In the genomic region with DNA sequence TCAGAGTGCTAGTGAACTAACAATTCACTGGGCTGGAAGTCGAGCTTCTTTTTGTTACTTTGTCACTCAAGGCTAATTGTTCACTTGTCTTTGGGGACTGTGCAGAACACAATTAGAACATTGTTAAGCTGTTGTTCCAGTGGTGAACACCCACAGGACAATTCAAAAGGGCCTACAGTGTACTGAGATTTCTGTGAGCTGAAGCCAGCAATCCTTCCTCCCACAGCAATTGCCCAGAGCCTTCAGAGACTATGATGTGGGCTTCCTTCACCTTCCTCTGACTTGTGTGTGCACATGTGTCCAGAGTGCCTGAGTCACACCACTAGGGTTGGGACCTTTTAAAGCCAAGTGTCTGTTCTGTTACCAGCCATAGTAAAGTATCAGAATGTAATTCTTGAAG, we compare ENCODE assay signal across 32 mouse cellular contexts. TPM values are rescaled to one million over a fixed set of nuclear protein-coding genes. Genes with fewer than 3 reads are reported as not detected.
DNase-seq lines count a peak whose midpoint lies in the region; ATAC-seq and TF ChIP-seq lines count a peak whose summit lies in the region.
"Had no signal": no experiment of that assay in that cellular context is flagged by ENCODE, and none has a peak within 500 bp of the region (broad histone marks: within the 10 kb centered on the region; RNA-seq: fewer than 3 reads in every experiment).

No protein-coding gene starts in this region.

- H3K4me3 ChIP-seq in hindbrain, embryonic 13.5 days, result no peak overlapping the region
- H3K4me3 ChIP-seq in hindbrain, postnatal 0 days (ENCODE audit: low read length), result no peak overlapping the region
- H3K4me3 ChIP-seq in testis, adult 2 months (ENCODE audit: control insufficient read depth, low read depth, low read length), result peak overlapping the region; percentile 12
- H3K4me3 ChIP-seq in macrophage (ENCODE audit: inconsistent target), result no peak overlapping the region
- no peak overlapping the region for H3K4me3 ChIP-seq in heart, embryonic 11.5 days (ENCODE audit: low read depth, low read length)
- H3K4me3 ChIP-seq: embryonic facial prominence, embryonic 13.5 days; heart, embryonic 10.5 days; hindbrain, embryonic 15.5 days; limb, embryonic 12.5 days; liver, embryonic 15.5 days; megakaryocyte, embryonic 14.5 days; midbrain, embryonic 12.5 days had no signal

- no peak overlapping the region for H3K9ac ChIP-seq in hindbrain, embryonic 13.5 days
- H3K9ac ChIP-seq in hindbrain, postnatal 0 days (replicated peaks; ENCODE audit: low read length), result no peak overlapping the region
- no peak overlapping the region for H3K9ac ChIP-seq in heart, embryonic 11.5 days (ENCODE audit: low read depth, low read length)
- H3K9ac ChIP-seq: embryonic facial prominence, embryonic 13.5 days; forebrain, postnatal 0 days; hindbrain, embryonic 15.5 days; limb, embryonic 12.5 days; liver, embryonic 15.5 days; lung, embryonic 14.5 days; midbrain, embryonic 12.5 days had no signal

- 0 out of 2 replicates have a peak overlapping the region, but pooled peaks have one; percentile 35 for H3K27ac ChIP-seq in hindbrain, embryonic 13.5 days
- no peak overlapping the region for H3K27ac ChIP-seq in hindbrain, postnatal 0 days
- peak overlapping the region; percentile 25 for H3K27ac ChIP-seq in testis, adult 2 months (ENCODE audit: control insufficient read depth, insufficient read depth, low read depth, low read length)
- 0 out of 2 replicates have a peak overlapping the region, but pooled peaks have one; percentile 19 for H3K27ac ChIP-seq in macrophage
- H3K27ac ChIP-seq in heart, embryonic 11.5 days (ENCODE audit: low read depth, low read length), result no peak overlapping the region
- H3K27ac ChIP-seq: embryonic facial prominence, embryonic 13.5 days; heart, embryonic 10.5 days; hindbrain, embryonic 15.5 days; kidney, postnatal 0 days; limb, embryonic 12.5 days; liver, embryonic 15.5 days; midbrain, embryonic 12.5 days; stomach, postnatal 0 days had no signal

- no peaks in the 10 kb centered on the region for H3K27me3 ChIP-seq in hindbrain, embryonic 13.5 days
- H3K27me3 ChIP-seq in hindbrain, postnatal 0 days (ENCODE audit: insufficient read depth, low read length), result no peaks in the 10 kb centered on the region
- no peaks in the 10 kb centered on the region for H3K27me3 ChIP-seq in testis, adult 2 months (ENCODE audit: control insufficient read depth, insufficient read depth, low read length)
- no peaks in the 10 kb centered on the region for H3K27me3 ChIP-seq in heart, embryonic 11.5 days (ENCODE audit: control insufficient read depth, insufficient read depth, low read length)
- H3K27me3 ChIP-seq: CH12.LX; embryonic facial prominence, embryonic 13.5 days; hindbrain, embryonic 15.5 days; limb, embryonic 12.5 days; liver, embryonic 15.5 days; midbrain, embryonic 12.5 days had no signal

- TF ChIP-seq POLR2A in testis, adult 2 months (IDR thresholded peaks at IDR 0.05; ENCODE audit: control insufficient read depth, low read depth, low read length), result no peak

- no peaks in the 10 kb centered on the region for H3K79me2 ChIP-seq in macrophage (ENCODE audit: inconsistent target)

- DNase-seq in hindbrain, postnatal 0 days (ENCODE audit: low spot score), result no peak
- DNase-seq in testis, postnatal 10 days (ENCODE audit: low spot score), result no peak
- DNase-seq in urinary bladder, postnatal 14 days (ENCODE audit: low spot score), result no peak
- DNase-seq: adrenal gland, adult 2 months; adrenal gland, postnatal 36 days; B cell, adult 2 months; cerebellum, adult 11 months; cerebellum, adult 9-11 months; forebrain, postnatal 0 days; gastrocnemius, postnatal 10 days; heart, adult 11 months; heart, postnatal 36 days; kidney, adult 18-20 months; kidney, postnatal 4 days; layer of hippocampus, adult 9-11 months; lung, embryonic 14.5 days; right cerebral cortex, postnatal 4 days had no signal

- WGBS in hindbrain, embryonic 13.5 days, result 15% methylated on average over 1 of the region's 1 CpGs
- WGBS in hindbrain, postnatal 0 days, result 25% methylated on average over 1 of the region's 1 CpGs
- 60% methylated on average over 1 of the region's 1 CpGs for WGBS in macrophage (ENCODE audit: missing documents)
- WGBS in heart, embryonic 11.5 days (ENCODE audit: insufficient replicate concordance), result 66% methylated on average over 1 of the region's 1 CpGs

- H3K9me3 ChIP-seq in hindbrain, embryonic 13.5 days, result no peaks in the 10 kb centered on the region
- H3K9me3 ChIP-seq in hindbrain, postnatal 0 days (ENCODE audit: low read length), result no peaks in the 10 kb centered on the region
- H3K9me3 ChIP-seq in heart, embryonic 11.5 days (replicated peaks; ENCODE audit: control insufficient read depth, low read length), result no peaks in the 10 kb centered on the region
- H3K9me3 ChIP-seq: heart, embryonic 10.5 days; hindbrain, embryonic 15.5 days; limb, embryonic 12.5 days; liver, embryonic 15.5 days; megakaryocyte, embryonic 14.5 days; midbrain, embryonic 12.5 days had no signal

- ATAC-seq in hindbrain, embryonic 13.5 days (ENCODE audit: low FRiP score), result no peak
- no peak for ATAC-seq in hindbrain, postnatal 0 days
- ATAC-seq in heart, embryonic 11.5 days (replicated peaks; ENCODE audit: insufficient number of reproducible peaks, low FRiP score, low TSS enrichment), result no peak
- ATAC-seq: activated CD4-positive, CD25-positive, alpha-beta regulatory T cell, adult 4 months; forebrain, postnatal 0 days had no signal

- H3K36me3 ChIP-seq in hindbrain, embryonic 13.5 days, result peaks cover 3% of the 10 kb centered on the region; the same call in 1 of the 2 replicates
- no peaks in the 10 kb centered on the region for H3K36me3 ChIP-seq in hindbrain, postnatal 0 days (ENCODE audit: insufficient read depth, low read length)
- no peaks in the 10 kb centered on the region for H3K36me3 ChIP-seq in testis, adult 2 months (ENCODE audit: control insufficient read depth, insufficient read depth, low read length)
- no peaks in the 10 kb centered on the region for H3K36me3 ChIP-seq in macrophage (ENCODE audit: inconsistent target)
- H3K36me3 ChIP-seq in heart, embryonic 11.5 days (ENCODE audit: control insufficient read depth, insufficient read depth, low read length), result no peaks in the 10 kb centered on the region
- H3K36me3 ChIP-seq: embryonic facial prominence, embryonic 13.5 days; hindbrain, embryonic 15.5 days; limb, embryonic 12.5 days; liver, embryonic 15.5 days; midbrain, embryonic 12.5 days had no signal

- no peak for TF ChIP-seq CTCF in hindbrain, postnatal 0 days (IDR thresholded peaks at IDR 0.05; ENCODE audit: low read depth)
- TF ChIP-seq CTCF in testis, adult 2 months (IDR thresholded peaks at IDR 0.05; ENCODE audit: control insufficient read depth, insufficient read depth, insufficient replicate concordance, low read depth, low read length), result no peak

- no peak overlapping the region for H3K4me2 ChIP-seq in hindbrain, embryonic 13.5 days
- H3K4me2 ChIP-seq in hindbrain, postnatal 0 days (ENCODE audit: low read depth, low read length), result no peak overlapping the region
- H3K4me2 ChIP-seq in heart, embryonic 11.5 days, result no peak overlapping the region
- H3K4me2 ChIP-seq: embryonic facial prominence, embryonic 13.5 days; hindbrain, embryonic 15.5 days; limb, embryonic 12.5 days; liver, embryonic 15.5 days; lung, embryonic 14.5 days; midbrain, embryonic 12.5 days had no signal

- peaks cover 30% of the 10 kb centered on the region for H3K4me1 ChIP-seq in hindbrain, embryonic 13.5 days (replicated peaks)
- H3K4me1 ChIP-seq in hindbrain, postnatal 0 days (ENCODE audit: insufficient read depth, low read length), result no peaks in the 10 kb centered on the region
- no peaks in the 10 kb centered on the region; the same call in 1 of the 2 replicates for H3K4me1 ChIP-seq in testis, adult 2 months (ENCODE audit: control insufficient read depth, insufficient read depth, low read length)
- no peaks in the 10 kb centered on the region for H3K4me1 ChIP-seq in heart, embryonic 11.5 days (ENCODE audit: control insufficient read depth, insufficient read depth, low read length)
- H3K4me1 ChIP-seq: limb, embryonic 12.5 days; liver, embryonic 15.5 days had no signal

RNA-seq across cellular contexts. Expression of a gene that starts 50.5 kb away (rescaled TPM):
- 13.2 and 13.3 TPM in 2 replicates for polyA plus RNA-seq in hindbrain, embryonic 13.5 days (2015; fragmentation: Nextera tagmentation; extraction: Ambion mirVana)
- 28.8 and 31.1 TPM in 2 replicates for total RNA-seq in hindbrain, postnatal 0 days (2014; rRNA removed)
- polyA plus RNA-seq in hindbrain, postnatal 0 days (2015; fragmentation: Nextera tagmentation; extraction: Ambion mirVana), result 18.1 and 19.6 TPM in 2 replicates
- 7.7 and 9.1 TPM in 2 replicates for polyA plus RNA-seq in testis, adult 2 months (2012; rRNA removed)
- total RNA-seq in macrophage (2018; cell fraction: chromatin; rRNA removed), result 10 to 100 TPM in 1 of 26 experiments, 1 to 10 TPM in 20, under 1 TPM in 5; 0.55 to 10.1 (median 1.9) TPM
- 10 to 100 TPM in 13 of 26 experiments, 1 to 10 TPM in 13; 4.7 to 34.1 (median 15.2) TPM for total RNA-seq in macrophage (2018; cell fraction: cytosol; rRNA removed)
- 10 to 100 TPM in 10 of 26 experiments, 1 to 10 TPM in 16; 2.7 to 22.2 (median 6.6) TPM for total RNA-seq in macrophage (2018; cell fraction: nucleus; rRNA removed)
- polyA plus RNA-seq in macrophage (2018), result 21.6 to 32.9 TPM (median 22.5 TPM) in 3 replicates
- polyA plus RNA-seq in heart, embryonic 11.5 days (2014; fragmentation: Nextera tagmentation; extraction: Ambion mirVana), result 11.9 and 13.5 TPM in 2 replicates

Comparison
In these comparisons a context has a peak if more than half of its experiments do, and no peak if none do; other contexts are left out.
1. H3K27ac ChIP-seq: peak in hindbrain, embryonic 13.5 days (single experiment), testis, adult 2 months (single experiment) and macrophage (single experiment); none in hindbrain, postnatal 0 days (single experiment) and heart, embryonic 11.5 days (single experiment).